Mouse (Mus musculus): ENCODE measurements around the gene Sept4.

The Sept4 gene

DNA sequence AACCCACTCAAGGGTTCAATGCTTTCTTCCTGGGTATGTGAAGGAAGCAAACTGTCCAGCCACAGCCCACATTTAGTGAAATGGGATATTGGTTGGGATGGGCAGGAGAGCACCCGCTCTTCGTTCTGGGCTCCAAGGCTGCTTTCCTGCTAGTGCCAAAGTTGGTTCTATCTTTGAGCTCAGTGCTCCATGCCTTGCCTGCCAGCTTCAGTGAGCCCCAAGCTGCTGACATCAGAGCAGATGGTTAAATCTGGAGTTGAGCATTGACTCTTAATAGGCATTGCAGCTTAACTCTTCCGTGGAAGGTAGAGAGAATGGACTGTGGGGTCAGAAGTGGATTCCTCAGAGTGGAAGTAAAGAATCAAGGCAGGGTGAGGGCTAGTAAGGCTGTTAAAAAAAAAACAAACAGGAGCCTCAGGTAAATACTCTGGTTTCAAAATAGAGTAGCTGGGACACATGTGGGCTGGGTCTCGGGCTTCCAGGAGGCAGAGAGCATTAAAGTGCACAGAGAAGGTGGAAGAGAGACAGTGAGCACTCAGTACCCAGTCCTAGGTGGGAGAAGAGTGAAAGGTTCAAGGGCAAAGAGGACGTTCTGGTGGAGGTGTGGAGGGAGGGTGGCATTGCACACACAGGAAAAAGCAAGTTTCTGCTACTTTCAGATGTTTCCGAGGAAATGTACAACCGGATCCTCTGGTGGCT lies at the start of gene Sept4:
Gene Sept4 (plus strand): TSS at position 649 of the 699 bp plus-strand sequence.
- DNase-seq (ENCODE audit: extremely low spot score): no peak

- DNase-seq (ENCODE audit: extremely low spot score): peak; percentile 34
Measured at GRCm38 (mm10) chr11:87519260-87519659, 49.4 kb upstream of the Sept4 start.

- DNase-seq (ENCODE audit: extremely low spot score): no peak
Measured at GRCm38 (mm10) chr11:87523466-87523865, 45.2 kb upstream of the Sept4 start.

- DNase-seq (ENCODE audit: extremely low spot score): no peak
Measured at GRCm38 (mm10) chr11:87523967-87524366, 44.7 kb upstream of the Sept4 start.

GRCm38 (mm10) chr11:87524780-87525179 lies 43.9 kb upstream of the Sept4 start:
- no peak for DNase-seq (ENCODE audit: extremely low spot score)

- no peak for DNase-seq (ENCODE audit: extremely low spot score)
Measured at GRCm38 (mm10) chr11:87527364-87527763, 41.3 kb upstream of the Sept4 start.

DNA sequence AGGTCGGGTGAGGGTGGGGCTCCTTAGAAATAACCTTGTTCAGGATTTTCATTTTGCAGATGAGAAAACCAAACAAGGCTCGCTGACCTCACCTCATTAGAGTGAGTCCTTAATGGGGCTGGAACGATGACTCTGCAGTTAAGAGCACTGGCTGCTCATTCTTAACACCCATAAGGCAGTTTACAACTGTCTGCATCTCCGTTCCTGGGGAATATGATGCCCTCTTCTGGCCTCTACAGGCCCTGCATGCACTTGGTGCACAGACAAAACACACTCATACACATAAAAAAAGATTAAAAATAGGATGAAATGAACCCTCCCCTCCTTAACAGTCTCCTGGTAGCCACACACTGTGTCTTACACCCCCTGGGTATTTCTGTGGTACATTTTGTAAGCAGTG lies 40.7 kb upstream of the Sept4 start:
- no peak for DNase-seq (ENCODE audit: extremely low spot score)

DNA sequence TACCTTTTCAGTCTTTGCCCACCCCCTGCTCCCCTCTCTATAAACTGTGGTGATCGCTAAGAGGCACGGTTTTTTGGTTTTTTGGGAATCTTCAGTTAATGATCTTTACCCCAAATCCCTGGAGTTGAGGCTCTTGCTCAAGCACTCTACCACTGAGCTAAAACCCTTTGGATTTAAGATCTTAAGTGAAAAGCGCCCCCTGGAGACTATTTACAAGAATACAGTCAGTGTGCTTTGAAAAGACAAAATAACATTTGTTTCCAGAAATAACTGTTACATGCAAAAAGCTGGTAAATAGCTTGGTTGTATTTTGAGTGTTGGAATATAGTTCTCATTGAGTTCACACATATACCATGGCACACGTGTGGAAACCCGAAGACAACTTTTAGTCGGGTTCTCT lies 37.0 kb upstream of the Sept4 start:
- no peak for DNase-seq (ENCODE audit: extremely low spot score)

GRCm38 (mm10) chr11:87542285-87542684 lies 26.4 kb upstream of the Sept4 start:
- no peak for DNase-seq (ENCODE audit: extremely low spot score)

DNA sequence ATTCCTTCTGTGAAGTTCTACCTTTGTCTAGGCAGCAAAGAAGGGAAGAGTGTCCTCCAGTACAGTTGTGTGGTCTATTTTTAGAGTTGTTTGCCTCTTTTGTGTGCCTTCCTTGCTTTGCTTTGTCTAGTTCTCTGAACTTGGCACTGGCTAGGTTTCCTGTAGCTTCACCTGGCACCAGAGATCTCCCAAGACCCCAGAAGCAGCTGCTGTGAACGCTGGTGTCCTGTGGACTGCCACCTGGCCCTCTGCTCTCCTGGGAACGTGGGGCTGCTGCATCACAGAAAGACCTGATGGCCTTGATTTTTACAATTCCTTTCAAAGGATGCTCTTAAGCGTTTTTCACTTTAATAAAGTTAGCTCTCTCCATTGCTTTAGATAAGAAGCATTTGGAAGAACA lies 25.8 kb upstream of the Sept4 start:
- no peak for DNase-seq (ENCODE audit: extremely low spot score)

DNA sequence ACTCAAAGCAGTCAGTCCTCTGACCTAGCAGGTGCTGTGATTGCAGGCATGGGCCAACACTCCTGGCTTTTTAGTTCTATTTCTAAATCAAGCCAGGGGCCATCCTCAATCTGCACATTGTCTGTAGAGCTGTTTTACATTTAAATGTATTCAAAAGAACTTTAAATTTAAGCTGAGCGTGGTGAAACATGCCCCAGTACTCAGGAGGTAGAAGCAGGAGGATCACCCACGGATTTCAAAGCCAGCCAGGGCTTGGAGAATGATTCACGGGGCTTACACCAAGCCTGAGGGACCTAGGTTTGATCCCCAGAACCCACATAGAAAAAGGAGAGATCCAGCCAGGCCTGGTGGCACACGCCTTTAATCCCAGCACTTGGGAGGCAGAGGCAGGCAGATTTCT lies 15.4 kb upstream of the Sept4 start:
- DNase-seq (ENCODE audit: extremely low spot score): no peak

- DNase-seq (ENCODE audit: extremely low spot score): no peak
Measured at GRCm38 (mm10) chr11:87554386-87554785, 14.3 kb upstream of the Sept4 start.

DNA sequence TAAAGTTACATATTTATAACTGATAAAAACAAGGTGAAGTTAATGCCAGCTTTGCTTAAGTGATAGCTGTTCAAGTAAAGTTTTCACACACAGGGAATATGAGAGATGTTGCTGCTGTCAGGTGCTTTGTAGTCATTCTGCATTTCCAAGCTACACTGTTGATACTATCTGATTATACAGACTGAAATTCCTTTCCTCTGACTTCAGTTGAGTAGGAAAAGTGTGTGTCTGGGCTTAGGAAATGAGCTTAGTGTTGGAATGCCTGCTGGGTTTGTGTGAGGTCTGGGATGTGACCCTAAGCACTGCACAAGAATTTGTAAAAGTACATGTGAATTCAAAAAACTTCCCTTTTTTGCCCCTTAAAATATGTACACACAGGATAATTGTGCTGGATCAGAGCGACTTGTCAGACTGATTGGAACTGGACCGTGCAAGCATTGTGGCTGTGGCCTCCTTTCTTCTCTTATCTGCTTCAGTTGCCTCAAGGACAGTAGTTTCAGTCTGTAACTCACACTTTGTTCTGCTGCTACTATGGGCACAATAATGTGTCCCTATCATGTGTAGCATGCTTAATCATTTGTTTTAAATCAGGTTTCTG lies 13.5 kb upstream of the Sept4 start:
- no peak for DNase-seq (ENCODE audit: extremely low spot score)

DNA sequence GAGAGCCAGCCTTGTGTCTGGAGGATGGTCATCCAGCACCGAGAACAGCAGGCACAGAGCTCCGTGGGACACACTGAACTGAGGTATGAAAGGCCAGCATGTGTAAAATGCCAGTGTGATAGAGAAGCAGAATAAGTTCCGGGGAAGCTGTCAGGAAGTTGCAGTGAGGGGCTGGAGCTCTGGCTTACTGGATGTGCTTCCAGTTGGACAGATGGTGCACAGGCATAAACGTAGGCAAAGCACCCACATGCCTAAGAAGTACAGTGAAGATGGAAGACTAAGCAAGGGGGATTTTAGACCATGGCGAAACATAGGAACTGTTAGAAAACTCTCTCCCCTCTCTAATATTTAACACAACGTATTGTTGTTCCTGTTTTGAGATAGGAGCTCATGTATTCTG lies 7.5 kb upstream of the Sept4 start:
- DNase-seq (ENCODE audit: extremely low spot score): no peak

- no peak for DNase-seq (ENCODE audit: extremely low spot score)
Measured at GRCm38 (mm10) chr11:87566501-87566900, 2.2 kb upstream of the Sept4 start, which contains the start of gene Gm11492. Gm11492 (plus strand) TSS chr11:87566653.

DNA sequence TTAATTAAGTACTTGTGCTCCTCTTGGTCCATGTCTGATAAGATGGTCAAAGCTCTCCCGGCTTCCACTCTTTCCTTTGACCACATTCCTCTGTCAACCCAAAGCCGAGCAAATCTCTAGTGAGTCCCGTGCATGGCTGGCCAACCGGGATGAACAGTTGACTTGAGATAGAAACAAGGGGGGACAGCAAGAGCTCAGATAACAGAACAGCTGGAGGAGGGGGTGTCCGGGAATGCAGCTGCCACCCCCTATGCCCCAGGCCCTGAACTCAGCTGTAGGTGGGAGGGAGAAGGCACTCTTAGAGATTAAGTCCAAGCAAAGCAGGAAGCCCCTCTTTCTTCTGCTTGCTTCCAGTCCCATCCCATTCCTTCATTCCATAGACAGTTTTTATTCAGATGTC lies 2.0 kb downstream of the Sept4 start:
- DNase-seq (ENCODE audit: extremely low spot score): no peak

- DNase-seq (ENCODE audit: extremely low spot score): no peak
Measured at GRCm38 (mm10) chr11:87571361-87571950, 2.8 kb downstream of the Sept4 start.

- no peak for DNase-seq (ENCODE audit: extremely low spot score)
Measured at GRCm38 (mm10) chr11:87573751-87574150, 5.0 kb downstream of the Sept4 start.

DNA sequence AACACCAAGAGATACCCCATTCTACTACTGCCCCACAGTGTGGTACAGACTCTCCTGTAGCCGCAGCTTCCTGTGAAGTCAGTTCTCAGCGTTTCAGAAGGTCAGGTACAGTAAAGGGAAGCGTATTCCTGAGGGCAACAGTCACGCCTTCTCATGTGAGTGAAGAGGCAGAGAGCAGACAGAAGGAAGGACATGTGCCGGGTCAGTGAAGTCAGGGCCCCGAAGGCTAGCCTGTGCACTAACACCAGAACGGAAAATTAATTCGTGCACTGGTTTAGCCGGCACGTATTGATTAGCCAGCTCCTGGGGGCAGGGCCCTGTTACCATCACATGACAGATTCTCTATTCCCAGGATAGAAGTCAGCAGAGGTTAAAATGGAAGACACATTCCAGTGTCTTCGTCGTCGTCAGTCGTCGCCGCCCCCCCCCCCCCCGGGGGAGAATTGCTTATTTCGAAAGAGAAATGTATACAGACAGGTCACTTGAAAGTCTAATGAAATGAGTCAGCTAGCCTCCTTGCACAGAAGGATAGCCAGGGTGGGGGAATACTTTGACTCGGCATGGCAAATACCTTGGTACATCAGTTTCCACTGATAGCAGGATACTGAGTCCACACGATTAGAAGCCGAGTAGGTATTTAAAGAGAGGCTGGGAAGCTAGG lies 5.9 kb downstream of the Sept4 start:
- DNase-seq (ENCODE audit: extremely low spot score): no peak

- DNase-seq (ENCODE audit: extremely low spot score): no peak
Measured at GRCm38 (mm10) chr11:87577601-87578248, 9.0 kb downstream of the Sept4 start.

DNA sequence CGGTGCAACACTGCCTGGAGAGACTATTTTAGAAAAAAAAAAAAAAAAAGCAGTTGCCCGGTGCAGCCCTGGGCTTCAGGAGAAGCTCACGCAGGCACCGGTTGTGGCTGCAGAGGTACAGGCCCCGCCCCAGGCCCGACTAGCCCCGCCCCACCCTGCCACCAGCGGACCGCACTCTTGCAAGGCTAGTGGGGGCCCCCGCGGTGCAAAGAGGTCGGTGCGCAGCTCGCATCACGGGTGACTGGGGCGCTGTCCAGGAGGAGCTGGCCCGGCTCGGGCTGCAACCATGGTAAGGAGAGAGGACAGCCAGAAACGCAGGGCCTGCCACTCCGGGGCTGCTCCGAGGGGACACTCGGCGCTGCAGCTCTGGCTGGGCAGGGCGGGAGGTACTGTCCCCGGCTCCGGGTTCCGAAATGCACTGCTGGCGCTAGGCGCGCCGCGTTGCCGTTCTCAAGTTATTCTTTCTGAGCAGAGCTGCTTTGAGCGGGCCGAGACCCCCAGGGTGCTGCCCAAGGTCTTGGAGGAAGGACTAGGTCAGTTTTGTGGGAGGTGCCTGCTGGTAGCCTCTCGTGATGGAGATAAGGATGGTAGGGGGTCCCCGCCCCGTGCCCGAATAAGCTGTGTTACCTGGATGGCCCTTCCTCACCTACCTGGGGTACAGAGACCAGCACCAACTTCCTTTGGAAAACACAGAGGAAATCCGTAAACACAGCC lies 9.7 kb downstream of the Sept4 start:
- DNase-seq (ENCODE audit: extremely low spot score): peak; percentile 71
